Mouse (Mus musculus) adrenal gland, postnatal 25 days (tissue): ENCODE results near the gene Wnk4. TPM values are rescaled to one million over a fixed set of nuclear protein-coding genes. Genes with fewer than 3 reads are reported as not detected.

Experiments used
- DNase-seq: peaks from one replicate; pipeline ENCODE4 v3.0.0; 2021; ENCODE audit warnings: mixed read lengths
- total RNA-seq: library from RNA; stranded (reverse); gene quantifications from 2 replicates; pipeline ENCODE4 v1.2.3, GENCODE M21; 2021

Gene Wnk4
- total RNA-seq, 1 experiment from 2014 or later = 2.6 TPM

DNA sequence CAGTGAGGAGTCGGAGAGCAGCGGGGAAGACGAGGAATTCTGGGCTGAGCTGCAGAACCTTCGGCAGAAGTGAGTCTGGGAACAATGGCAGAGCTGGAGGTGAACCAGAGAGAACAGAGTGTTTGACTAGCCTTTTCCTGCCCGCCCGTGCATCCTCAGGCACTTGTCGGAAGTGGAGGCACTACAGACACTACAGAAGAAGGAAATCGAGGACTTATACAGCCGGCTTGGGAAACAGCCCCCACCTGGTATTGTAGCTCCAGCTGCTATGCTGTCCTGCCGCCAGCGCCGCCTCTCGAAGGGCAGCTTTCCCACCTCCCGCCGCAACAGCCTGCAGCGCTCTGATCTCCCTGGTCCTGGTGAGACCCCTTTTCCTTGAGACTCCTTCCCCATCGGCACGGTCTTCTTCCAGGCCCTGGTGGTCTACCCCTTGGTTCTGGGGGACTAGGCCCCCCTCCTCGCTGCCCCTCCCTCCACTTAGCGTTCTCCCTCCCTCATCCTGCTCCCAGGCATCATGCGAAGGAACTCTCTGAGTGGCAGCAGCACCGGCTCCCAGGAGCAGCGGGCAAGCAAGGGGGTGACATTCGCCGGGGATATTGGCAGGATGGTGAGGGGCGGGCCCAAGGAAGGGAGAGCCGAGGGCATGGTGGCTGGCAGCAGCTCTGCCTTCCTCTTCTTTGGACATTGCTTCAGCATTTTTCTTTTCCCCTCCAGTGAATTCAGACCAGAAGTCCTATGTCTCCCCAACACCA, 16.1 kb downstream of the Wnk4 start:
- no peak for DNase-seq

DNA sequence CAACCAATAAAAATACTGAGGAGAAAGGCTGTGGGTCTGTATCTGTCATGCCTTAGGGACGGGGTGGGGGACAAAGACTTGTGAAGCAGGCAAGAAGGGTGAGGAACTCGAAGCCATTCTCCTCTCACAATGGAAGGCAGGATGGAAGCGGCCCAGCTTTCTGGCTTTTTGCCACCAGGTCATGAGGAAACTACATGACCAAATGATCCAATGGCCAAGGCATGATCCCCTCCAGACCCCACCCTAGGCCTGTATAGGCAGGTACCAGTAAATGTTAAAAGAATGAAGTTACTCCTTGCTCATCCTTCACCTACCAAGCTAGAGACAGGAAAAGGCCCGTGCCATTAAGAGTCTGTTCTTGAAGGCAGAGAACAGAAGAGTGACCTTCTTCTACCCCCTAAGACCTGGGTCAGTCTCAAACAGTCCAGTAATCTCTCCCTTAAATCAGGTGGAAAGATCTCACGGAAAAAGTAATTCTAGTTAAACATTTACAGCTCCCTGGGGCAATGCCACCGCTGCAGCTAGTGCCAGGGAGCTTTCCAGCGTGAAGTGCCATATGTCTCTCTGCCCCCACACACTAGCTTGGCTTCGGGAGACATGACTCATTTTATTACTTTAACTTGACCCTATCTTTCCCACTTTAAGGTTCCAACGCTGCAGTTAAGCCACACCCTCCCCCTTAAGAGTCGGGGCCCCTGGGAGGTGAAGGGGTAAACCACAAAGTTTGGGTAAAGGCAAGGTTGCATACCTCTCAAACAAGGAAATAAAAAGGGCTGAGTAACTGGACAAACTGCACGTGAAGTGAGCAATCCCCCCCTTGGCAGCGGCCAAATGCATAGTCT, 17.2 kb downstream of the Wnk4 start:
- no peak for DNase-seq

DNA sequence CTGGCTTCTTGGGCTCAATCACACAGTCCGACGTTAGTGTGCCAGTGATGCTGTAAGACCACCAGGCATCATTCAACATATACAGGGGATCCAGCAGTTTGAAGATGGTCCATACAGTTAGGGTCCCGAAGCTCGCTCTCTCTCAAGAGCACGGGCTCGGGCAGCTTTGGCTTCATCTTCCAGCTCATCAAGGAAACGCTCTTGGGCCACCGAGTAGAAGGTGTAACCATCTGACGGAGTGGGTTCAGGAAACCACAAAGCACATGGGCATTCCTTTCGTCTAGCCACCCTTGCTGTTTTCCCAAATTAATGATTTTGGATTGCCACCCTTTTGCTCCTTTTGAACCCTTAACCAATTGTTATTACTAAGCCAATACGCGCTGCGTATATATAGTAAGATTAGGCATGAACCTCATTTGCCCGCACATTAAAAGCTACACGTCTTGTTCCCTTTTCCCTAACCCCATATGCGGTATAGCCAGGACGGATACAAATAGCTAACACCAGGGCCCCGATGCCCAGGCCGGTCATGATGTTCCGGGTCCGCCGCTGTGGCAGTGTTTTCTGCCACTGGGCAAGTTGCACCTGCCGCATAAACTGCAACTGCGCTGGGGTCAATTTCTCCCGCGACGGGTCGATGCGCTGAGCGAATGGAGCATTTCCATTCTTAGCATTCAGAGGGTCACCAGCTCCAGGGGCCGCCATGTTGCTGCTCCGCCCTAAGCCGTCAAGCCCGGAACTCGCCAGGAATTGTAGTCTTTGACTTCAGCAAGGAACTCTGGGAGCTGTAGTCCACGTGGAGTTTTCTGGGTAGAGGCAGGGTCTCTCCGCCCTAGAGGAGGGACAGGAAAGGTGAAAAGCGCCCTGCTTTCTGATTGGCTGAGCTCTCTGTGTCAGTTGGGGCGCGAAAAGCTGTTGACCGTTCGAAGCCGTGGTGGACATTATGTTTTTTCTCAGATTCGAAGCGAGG, 18.1 kb downstream of the Wnk4 start, which contains the start of the genes Cntd1 and Coa3:
Gene Cntd1 (plus strand): TSS at position 790 of the 970 bp plus-strand sequence.
Gene Coa3 (minus strand): TSS at position 892 of the 970 bp plus-strand sequence.
- peak; percentile 81 for DNase-seq

DNA sequence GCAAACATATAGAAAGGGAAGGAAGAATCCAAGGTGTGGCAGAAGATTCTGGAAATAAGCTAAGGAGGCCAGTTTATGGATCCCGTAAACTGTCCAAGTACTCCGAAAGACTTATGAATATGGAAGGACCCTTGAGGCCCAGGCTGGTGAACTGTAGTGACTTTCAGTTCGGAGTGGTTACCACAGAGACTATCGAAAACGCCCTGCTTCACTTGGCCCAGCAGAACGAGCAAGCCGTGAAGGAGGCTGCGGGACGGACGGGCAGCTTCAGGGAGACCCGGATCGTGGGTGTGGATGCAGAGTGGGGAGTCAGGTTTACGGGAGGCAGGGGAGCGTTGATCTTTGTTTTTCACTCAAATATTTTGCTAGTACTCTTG, 18.8 kb downstream of the Wnk4 start:
- no peak for DNase-seq

DNA sequence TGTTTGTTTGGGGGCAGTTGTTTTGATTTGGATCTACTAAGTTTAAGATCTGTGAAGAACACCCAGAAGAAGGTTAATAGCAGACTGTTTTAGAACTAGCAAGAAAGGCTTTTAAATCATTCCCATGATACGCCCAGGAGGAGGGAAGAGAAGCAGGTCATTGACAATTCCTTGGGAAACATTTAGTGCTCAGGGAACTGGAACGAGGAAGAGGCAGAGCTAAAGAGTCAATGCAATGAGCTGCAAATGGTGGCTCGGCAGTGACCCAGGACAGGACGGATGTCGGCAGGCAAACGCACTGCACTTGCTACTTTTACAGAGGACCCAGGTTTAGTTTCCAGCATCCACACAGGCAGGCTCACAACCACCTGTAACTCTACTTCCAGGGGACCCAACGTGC, 20.5 kb downstream of the Wnk4 start:
- no peak for DNase-seq

DNA sequence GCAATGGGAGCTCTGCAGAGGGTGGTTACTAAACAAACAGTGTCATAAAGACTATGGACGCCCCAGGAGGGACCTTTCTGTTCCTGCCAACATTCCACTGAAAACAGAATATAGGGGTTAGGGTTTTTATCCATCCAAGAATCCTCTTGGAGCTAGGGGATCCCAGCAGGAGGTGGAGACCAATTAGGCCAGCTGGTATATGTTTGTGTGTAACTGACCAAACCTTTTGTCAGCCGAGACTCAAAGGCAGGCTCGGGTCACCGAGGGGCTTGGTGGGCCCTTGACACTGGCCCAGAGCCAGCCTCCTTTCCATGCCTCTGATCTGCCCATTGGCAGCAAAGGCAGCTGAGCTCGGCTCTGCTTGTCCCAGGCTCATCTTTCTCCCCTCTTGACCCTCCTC, 22.5 kb downstream of the Wnk4 start:
- no peak for DNase-seq

DNA sequence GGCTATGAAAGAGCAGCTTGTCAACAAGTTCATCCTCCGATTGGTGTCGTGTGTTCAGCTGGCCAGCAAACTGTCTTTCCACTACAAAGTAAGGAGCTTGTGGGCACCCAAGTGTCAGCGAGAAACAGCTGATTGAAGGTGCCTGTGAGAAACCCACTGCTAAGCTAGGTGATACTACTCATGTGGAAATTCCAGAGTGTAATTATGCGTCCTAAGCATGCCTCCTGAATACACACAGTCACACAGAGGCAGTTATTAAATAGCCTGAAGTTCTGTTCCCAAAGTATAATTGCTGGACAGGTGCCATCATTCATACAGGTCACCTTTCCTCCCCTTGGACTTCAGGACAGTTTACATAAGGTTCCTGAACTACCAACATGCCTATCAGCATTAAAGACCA, 23.4 kb downstream of the Wnk4 start:
- no peak for DNase-seq

DNA sequence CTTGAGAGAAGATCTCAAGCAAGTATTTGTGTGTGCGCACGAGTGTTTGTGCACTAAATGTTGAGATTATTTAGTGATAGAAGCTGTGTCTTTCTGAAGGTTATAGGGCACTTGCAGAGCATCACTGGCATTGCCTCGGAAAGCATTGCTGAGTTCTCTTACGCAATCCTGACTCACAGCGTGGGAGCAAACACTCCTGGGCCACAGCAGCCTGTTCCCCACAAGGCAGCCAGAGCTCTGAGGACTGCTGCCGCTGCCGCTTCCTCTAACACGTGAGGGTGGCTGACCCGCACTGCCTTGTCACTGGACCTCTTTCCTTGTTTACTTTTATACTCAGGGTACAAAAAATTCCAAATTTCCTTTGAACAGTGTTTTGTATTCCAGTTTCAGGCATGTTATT, 26.9 kb downstream of the Wnk4 start:
- DNase-seq = peak; percentile 52

DNA sequence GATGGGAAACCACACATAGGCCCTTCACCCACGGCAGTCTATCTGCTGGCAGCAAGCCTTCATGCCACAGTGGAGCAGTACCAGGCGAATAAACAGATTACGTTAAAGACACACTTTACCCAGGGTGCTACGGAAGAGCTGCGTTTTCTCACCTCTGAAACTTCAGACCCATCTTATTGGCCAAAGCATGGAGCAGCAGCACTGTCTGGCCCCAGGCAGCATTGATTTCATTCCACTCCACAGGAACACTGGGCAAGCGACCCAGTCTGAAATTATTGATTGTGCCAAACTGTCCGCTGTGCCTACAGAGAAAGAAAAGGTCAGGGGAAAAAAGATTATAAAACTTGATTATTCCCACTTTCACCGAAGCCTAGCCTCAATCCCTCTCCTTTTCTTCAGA, 30.9 kb downstream of the Wnk4 start:
- no peak for DNase-seq

DNA sequence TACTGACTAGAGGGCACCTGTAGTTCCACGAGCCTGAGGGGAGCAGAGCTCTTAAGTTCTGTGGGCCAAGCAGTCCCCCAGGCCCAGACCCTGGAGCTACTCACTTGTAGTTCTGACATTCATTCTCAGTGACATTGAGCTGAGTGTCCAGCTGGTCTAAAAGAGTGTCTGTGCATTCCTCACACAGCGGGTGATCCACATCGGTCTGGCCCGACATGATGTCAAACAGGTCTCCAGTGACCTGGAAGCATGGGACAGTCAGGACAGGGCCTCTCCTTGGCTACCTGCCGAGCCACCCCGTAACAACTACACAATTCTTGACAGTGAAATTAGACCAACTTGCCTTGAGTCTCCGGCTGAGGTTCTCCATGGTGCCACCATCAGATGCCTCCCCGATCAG, 34.8 kb downstream of the Wnk4 start:
- no peak for DNase-seq

DNA sequence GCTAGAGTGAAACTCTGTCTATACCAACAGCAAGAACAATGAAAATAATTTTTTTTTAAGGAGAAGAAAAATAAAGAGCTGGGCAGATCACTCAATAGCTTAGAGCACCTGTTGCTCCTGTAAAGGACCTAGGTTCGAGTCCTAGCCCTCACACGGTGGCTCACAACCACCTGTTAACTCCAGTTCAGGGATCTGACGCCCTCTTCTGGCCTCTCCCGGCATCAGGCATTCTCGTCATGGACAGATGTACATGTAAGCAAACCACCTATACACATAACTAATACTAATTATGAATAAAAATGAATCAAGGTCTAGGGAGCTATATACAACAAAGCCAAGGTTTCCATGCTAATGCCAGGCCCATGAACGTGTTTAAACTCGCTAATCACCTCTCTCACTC, 40.5 kb downstream of the Wnk4 start:
- DNase-seq = no peak

DNA sequence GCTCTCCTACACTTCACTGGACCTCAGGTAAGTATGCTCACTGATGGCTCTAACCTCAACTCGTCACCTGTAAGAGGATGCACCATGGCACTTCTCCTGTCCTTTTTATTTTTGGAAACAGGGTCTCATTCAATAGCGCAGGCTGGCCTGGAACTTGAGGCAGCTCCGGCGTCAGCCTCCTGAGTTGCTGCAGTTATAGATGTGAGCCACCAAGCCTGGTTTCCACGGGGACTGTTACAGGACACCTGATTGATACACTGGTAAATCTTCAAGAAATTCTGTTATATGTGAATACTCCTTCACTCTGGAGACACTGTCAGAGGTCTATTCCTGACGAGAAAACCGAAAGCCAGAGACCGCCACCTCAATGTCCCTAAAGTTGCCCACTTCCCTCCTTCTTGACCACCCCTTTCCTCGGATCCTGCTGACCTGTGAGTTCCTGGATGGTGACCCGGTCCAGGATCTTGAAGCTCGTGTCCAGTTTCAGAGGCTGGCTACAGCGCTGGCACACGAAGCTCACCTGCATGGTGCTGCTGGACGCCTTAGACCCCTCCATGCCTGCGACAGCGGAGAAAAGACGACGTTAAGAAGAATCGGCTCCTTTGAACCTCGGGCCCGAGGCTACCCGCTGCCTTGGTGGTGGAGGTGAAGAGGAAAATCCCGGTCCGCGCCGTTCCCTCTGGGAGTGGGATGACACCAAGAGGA, 41.1 kb downstream of the Wnk4 start:
- no peak for DNase-seq

DNA sequence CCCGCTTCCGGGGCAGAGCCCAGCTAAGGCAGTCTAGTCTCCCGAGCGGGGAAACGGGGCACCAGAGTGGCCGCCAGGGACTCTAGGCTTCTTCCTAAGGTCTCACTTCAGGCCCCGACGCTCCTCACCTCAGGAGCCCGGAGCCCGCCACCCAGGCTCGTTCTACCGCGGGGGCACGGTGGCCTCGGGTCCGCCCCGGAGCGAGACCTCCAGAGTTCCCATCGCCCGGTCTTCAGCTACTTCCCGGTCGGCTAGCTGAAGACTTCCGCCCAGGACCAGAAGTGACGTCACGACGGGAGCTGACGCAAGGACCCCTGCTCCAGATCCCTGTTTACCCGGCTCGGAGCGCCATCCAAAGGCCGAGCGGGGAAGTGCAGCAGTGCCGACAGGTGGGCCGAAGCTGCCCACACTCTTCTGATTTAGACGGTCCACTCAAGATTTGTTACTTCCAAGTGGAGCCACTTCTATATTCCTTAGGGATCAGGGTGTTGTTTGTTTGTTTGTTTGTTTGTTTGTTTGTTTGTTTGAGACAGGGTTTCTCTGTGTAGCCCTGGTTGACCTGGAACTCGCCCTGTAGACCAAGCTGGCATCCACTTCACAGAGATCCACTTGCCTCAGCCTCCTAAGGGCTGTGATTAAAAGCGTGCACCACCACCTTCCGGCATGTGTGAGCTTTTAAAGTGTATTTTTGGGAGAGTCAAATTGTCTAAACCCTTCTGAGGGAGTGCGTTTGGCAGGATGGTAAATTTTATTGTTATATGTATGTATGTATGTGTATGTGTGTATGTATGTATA, 41.8 kb downstream of the Wnk4 start, which contains the start of gene Becn1:
Gene Becn1 (minus strand): TSS at position 283 of the 795 bp plus-strand sequence.
- peak; percentile 98 for DNase-seq

DNA sequence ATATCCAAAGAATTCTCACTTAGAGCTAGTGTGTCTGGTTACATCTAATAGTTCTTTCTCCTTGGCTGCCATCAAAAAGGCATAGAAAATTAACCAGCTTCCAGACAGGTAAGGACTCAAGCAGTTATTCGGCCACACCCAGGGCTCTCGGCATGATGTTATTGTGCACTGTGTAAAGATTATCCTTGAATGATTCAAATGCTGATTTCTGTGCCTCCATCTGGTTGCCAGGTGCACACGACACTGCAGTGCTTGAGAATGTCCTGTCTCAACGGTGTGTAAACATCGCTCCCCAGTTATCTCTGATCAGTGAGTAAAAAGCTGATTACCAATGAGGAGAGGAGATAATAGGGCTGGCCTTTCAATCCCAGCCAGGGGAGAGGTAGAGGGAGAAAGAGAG, 47.4 kb downstream of the Wnk4 start:
- DNase-seq = no peak

DNA sequence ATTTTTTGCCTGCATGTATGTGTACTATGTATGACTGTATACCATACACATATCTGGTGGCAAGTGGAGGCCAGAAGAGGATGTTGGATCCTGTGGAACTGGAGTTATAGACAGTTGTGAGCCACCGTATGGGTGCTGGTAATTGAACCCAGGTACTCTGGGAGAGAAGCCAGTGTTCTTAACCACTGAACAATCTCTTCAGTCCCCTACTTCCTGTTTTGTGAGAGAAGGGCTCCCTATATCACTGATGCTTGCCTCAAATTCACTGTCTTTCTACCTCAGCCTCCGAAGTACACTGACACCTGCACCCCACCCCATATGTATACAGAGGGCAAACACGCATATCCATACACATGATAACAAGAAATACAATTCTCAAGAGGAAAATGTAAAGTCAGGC, 50.7 kb downstream of the Wnk4 start:
- DNase-seq = no peak

DNA sequence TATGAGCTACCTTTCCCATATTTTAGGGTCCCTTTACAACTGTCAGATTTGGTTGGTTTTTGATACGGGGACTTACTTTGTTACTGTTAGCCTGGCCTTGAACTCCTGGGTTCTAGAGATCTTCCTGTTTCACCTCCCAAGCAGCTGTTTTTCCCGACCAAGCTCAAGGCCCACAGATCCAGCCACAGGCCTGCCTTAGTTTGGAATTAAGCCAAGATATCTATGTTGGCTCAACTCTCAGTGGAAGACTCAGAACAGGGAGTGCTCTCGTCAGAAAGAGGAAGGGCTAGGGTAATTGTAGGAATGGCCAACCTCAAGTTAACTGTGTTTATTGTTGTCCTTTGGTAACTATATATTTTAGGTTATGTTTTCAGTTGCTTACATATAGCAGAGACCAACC, 51.8 kb downstream of the Wnk4 start:
- no peak for DNase-seq

DNA sequence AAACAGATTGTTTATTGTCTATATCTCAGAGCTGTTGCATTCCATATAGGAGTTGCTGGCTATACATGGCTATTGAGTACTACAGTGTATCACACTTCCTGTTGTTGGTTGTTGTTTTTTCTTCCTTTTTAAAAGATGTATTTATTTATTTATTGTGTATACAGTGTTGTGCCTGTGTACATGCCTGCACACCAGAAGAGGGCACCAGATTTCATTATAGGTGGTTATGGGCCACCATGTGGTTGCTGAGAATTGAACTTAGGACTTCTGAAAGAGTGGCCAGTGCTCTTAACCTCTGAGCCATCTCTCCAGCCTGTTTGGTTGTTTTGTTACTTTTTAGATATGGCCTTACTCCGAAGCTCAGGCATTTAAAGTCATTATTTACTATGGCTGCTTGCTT, 54.2 kb downstream of the Wnk4 start:
- DNase-seq = no peak

DNA sequence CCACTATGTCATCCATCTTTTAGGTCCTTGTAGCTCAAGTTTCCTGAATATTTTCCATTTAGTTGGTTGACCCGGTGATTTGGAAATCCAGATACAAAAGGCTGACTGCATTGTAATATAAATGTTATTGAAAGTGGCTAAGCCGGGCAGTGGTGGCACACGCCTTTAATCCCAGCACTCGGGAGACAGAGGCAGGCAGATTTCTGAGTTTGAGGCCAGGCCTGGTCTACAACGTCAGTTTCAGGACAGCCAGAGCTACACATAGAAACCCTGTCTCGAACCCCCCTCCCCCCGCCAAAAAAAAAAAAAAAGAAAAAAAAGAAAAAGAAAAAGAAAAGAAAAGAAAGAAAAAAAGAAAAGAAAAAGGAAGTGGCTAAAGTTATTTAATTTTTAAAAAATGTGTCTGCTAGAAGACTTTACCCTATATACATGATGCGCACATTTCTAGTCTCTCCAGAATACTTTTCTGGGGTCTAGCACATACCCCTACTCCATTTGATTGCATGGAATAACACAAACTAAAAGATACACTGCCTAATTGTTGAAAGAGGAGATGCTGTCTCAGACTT, 54.8 kb downstream of the Wnk4 start:
- no peak for DNase-seq

DNA sequence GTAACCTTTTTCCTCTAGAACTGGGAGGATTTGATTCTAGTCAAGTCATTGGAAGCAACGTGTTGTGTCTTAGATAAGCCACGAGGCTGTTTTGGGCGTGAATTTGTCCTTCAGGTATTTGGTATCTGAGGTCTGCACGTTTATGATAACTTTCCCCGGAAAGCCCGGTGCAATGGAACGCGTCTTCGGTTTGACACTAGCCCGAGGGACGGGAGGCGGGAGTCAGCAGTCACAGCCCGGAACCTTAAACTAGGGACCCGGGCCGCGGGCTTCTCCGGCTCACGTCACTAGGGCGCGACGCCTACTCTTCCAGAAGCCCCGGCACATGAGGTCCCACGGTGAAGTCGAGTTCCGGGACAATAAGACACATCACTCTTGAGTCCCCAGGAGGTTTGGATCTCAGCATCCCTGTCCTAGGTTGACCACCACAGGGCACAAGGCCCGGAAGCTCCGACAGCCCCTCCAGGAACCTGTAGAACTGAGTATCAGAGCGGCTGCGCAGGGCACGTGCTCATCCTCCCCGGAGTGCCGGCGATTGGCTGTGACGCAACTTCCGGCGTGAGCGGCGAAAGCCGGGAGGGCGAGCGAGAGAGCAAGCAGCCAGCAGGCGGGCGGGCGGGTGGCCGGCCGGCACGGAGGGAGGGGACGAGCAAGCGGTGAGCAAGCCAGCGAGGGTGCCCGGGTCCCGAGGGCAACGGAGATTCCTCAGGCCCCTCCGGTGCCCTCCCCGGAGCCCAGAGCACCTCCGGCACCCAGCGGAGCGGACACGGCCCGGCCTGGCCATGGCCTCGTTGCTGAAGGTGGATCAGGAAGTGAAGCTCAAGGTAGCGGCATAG, 55.5 kb downstream of the Wnk4 start, which contains the start of gene Psme3:
Gene Psme3 (plus strand): TSS at position 549 of the 836 bp plus-strand sequence.
- DNase-seq = peak; percentile 93
